Mouse (Mus musculus): ENCODE measurements around the gene Sgms2.
A peak's percentile ranks its signal among the peaks of the same experiment; 100 is the strongest.

DNA sequence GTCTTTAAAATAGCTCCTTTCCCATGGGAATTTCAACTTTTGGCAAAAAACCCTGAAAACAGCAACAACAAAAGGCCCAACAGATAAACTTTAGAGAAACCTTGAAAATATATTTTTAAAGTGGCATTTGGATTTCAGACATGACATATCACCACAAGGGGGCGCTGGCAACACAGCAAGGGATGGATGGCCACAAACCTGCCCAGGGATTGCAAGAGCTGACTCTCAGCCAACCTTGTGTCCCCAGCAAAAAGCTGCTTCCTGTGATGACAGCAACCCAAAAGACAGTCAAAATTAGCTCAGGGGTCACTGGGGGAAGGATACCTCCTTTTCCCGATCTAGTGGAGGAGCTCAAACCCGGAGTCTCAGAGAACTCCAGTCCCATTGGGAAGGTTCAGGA, 171.0 kb downstream of the Sgms2 start:
- TF ChIP-seq CTCF (IDR thresholded peaks at IDR 0.05; ENCODE audit: borderline replicate concordance, insufficient read depth, low read depth, low read length) (peak; percentile 85), POLR2A (IDR thresholded peaks at IDR 0.05; ENCODE audit: borderline replicate concordance, insufficient read depth, low read length) (no peak)

Measured in cerebellum, adult 2 months (tissue).